Mouse (Mus musculus): ENCODE measurements around the gene Il10ra. TPM values are rescaled to one million over a fixed set of nuclear protein-coding genes. Genes with fewer than 3 reads are reported as not detected.

The Il10ra gene
- polyA plus RNA-seq, 1 experiment from 2014 or later, result 0.92 TPM

- Histone ChIP-seq H3K9ac (no peak overlapping the region), H3K27me3 (no peaks in the 10 kb centered on the region), H3K4me1 (no peaks in the 10 kb centered on the region), H3K36me3 (no peaks in the 10 kb centered on the region), H3K9me3 (no peaks in the 10 kb centered on the region), H3K4me2 (replicated peaks) (no peak overlapping the region), H3K4me3 (no peak overlapping the region), H3K27ac (no peak overlapping the region)
- WGBS, result 55% methylated on average over 4 of the region's 4 CpGs
- ATAC-seq (ENCODE audit: low FRiP score, low read depth), result no peak
These were observed 14.3 kb downstream of the Il10ra start for GRCm38 (mm10) chr9:45254605-45255004.

GRCm38 (mm10) chr9:45254021-45254420 is 14.9 kb downstream of the Il10ra start:
- no peak overlapping the region for H3K9ac ChIP-seq
- H3K27me3 ChIP-seq, result no peaks in the 10 kb centered on the region
- no peaks in the 10 kb centered on the region for H3K36me3 ChIP-seq
- no peak overlapping the region for H3K27ac ChIP-seq
- no peak overlapping the region for H3K4me2 ChIP-seq (replicated peaks)
- no peaks in the 10 kb centered on the region for H3K9me3 ChIP-seq
- ATAC-seq (ENCODE audit: low FRiP score, low read depth), result no peak
- H3K4me3 ChIP-seq, result no peak overlapping the region
- 27% methylated on average over 6 of the region's 6 CpGs for WGBS
- no peaks in the 10 kb centered on the region for H3K4me1 ChIP-seq

- H3K9ac ChIP-seq, result no peak overlapping the region
- 76% methylated on average over 6 of the region's 6 CpGs for WGBS
- no peaks in the 10 kb centered on the region for H3K9me3 ChIP-seq
- no peak for ATAC-seq (ENCODE audit: low FRiP score, low read depth)
- no peaks in the 10 kb centered on the region for H3K36me3 ChIP-seq
- H3K27ac ChIP-seq, result no peak overlapping the region
- no peaks in the 10 kb centered on the region for H3K27me3 ChIP-seq
- H3K4me2 ChIP-seq (replicated peaks), result no peak overlapping the region
- H3K4me1 ChIP-seq, result no peaks in the 10 kb centered on the region
- no peak overlapping the region for H3K4me3 ChIP-seq
These were observed 16.6 kb downstream of the Il10ra start for GRCm38 (mm10) chr9:45252395-45252794.

- H3K9me3 ChIP-seq, result no peaks in the 10 kb centered on the region
- H3K4me2 ChIP-seq (replicated peaks), result no peak overlapping the region
- H3K4me3 ChIP-seq, result no peak overlapping the region
- no peak overlapping the region for H3K27ac ChIP-seq
- no peaks in the 10 kb centered on the region for H3K4me1 ChIP-seq
- H3K27me3 ChIP-seq, result no peaks in the 10 kb centered on the region
- 56% methylated on average over 4 of the region's 4 CpGs for WGBS
- H3K9ac ChIP-seq, result no peak overlapping the region
- ATAC-seq (ENCODE audit: low FRiP score, low read depth), result no peak
- no peaks in the 10 kb centered on the region for H3K36me3 ChIP-seq
These were observed 17.0 kb downstream of the Il10ra start for GRCm38 (mm10) chr9:45251990-45252389.

GRCm38 (mm10) chr9:45251281-45251680 is 17.7 kb downstream of the Il10ra start:
- no peaks in the 10 kb centered on the region for H3K36me3 ChIP-seq
- 84% methylated on average over 3 of the region's 3 CpGs for WGBS
- ATAC-seq (ENCODE audit: low FRiP score, low read depth), result no peak
- H3K9ac ChIP-seq, result no peak overlapping the region
- no peak overlapping the region for H3K4me2 ChIP-seq (replicated peaks)
- H3K27me3 ChIP-seq, result no peaks in the 10 kb centered on the region
- no peaks in the 10 kb centered on the region for H3K9me3 ChIP-seq
- no peak overlapping the region for H3K27ac ChIP-seq
- H3K4me1 ChIP-seq, result no peaks in the 10 kb centered on the region
- H3K4me3 ChIP-seq, result no peak overlapping the region

- WGBS, result 87% methylated on average over 7 of the region's 7 CpGs
- H3K4me3 ChIP-seq, result no peak overlapping the region
These were observed 18.6 kb downstream of the Il10ra start for GRCm38 (mm10) chr9:45250306-45250705.

GRCm38 (mm10) chr9:45247536-45247935 is 21.4 kb downstream of the Il10ra start:
- Histone ChIP-seq H3K4me3 (no peak overlapping the region), H3K4me2 (replicated peaks) (no peak overlapping the region)

More at GRCm38 (mm10) chr9:45250306-45250705, 18.6 kb downstream of the Il10ra start:
- no peaks in the 10 kb centered on the region for H3K9me3 ChIP-seq
- no peak overlapping the region for H3K27ac ChIP-seq
- no peaks in the 10 kb centered on the region for H3K4me1 ChIP-seq
- H3K27me3 ChIP-seq, result no peaks in the 10 kb centered on the region
- no peak overlapping the region for H3K9ac ChIP-seq
- H3K36me3 ChIP-seq, result no peaks in the 10 kb centered on the region
- no peak overlapping the region for H3K4me2 ChIP-seq (replicated peaks)
- no peak for ATAC-seq (ENCODE audit: low FRiP score, low read depth)

GRCm38 (mm10) chr9:45246060-45246459 is 22.9 kb downstream of the Il10ra start:
- ATAC-seq (ENCODE audit: low FRiP score, low read depth), result no peak
- WGBS, result 84% methylated on average over 6 of the region's 6 CpGs

More at GRCm38 (mm10) chr9:45247536-45247935, 21.4 kb downstream of the Il10ra start:
- no peaks in the 10 kb centered on the region for H3K27me3 ChIP-seq
- H3K9me3 ChIP-seq, result no peaks in the 10 kb centered on the region
- no peaks in the 10 kb centered on the region for H3K4me1 ChIP-seq
- no peak for ATAC-seq (ENCODE audit: low FRiP score, low read depth)
- WGBS, result 70% methylated on average over 2 of the region's 2 CpGs
- H3K27ac ChIP-seq, result no peak overlapping the region
- no peak overlapping the region for H3K9ac ChIP-seq
- no peaks in the 10 kb centered on the region for H3K36me3 ChIP-seq

GRCm38 (mm10) chr9:45245432-45245831 is 23.5 kb downstream of the Il10ra start:
- 88% methylated on average over 1 of the region's 1 CpGs for WGBS
- Histone ChIP-seq H3K9me3 (no peaks in the 10 kb centered on the region), H3K27me3 (no peaks in the 10 kb centered on the region; the same call in 1 of the 2 replicates), H3K9ac (no peak overlapping the region), H3K4me1 (no peaks in the 10 kb centered on the region), H3K27ac (no peak overlapping the region), H3K4me2 (replicated peaks) (no peak overlapping the region), H3K4me3 (no peak overlapping the region), H3K36me3 (no peaks in the 10 kb centered on the region)
- no peak for ATAC-seq (ENCODE audit: low FRiP score, low read depth)

More at GRCm38 (mm10) chr9:45246060-45246459, 22.9 kb downstream of the Il10ra start:
- Histone ChIP-seq H3K36me3 (no peaks in the 10 kb centered on the region), H3K4me1 (no peaks in the 10 kb centered on the region), H3K9ac (no peak overlapping the region), H3K27ac (no peak overlapping the region), H3K9me3 (no peaks in the 10 kb centered on the region), H3K27me3 (no peaks in the 10 kb centered on the region; the same call in 1 of the 2 replicates), H3K4me2 (replicated peaks) (no peak overlapping the region), H3K4me3 (no peak overlapping the region)

GRCm38 (mm10) chr9:45241397-45241796 is 27.6 kb downstream of the Il10ra start:
- H3K27me3 ChIP-seq, result no peaks in the 10 kb centered on the region; the same call in 1 of the 2 replicates
- H3K9me3 ChIP-seq, result no peaks in the 10 kb centered on the region
- H3K9ac ChIP-seq, result no peak overlapping the region
- H3K4me1 ChIP-seq, result no peaks in the 10 kb centered on the region
- H3K4me3 ChIP-seq, result no peak overlapping the region
- no peaks in the 10 kb centered on the region for H3K36me3 ChIP-seq
- H3K27ac ChIP-seq, result no peak overlapping the region
- H3K4me2 ChIP-seq (replicated peaks), result no peak overlapping the region
- no peak for ATAC-seq (ENCODE audit: low FRiP score, low read depth)
- 80% methylated on average over 5 of the region's 5 CpGs for WGBS

- no peak for ATAC-seq (ENCODE audit: low FRiP score, low read depth)
- no peaks in the 10 kb centered on the region; the same call in 1 of the 2 replicates for H3K27me3 ChIP-seq
- H3K27ac ChIP-seq, result no peak overlapping the region
- WGBS, result 42% methylated on average over 7 of the region's 7 CpGs
- no peak overlapping the region for H3K9ac ChIP-seq
- H3K4me2 ChIP-seq (replicated peaks), result no peak overlapping the region
- H3K36me3 ChIP-seq, result no peaks in the 10 kb centered on the region
- H3K9me3 ChIP-seq, result no peaks in the 10 kb centered on the region
- no peaks in the 10 kb centered on the region for H3K4me1 ChIP-seq
- H3K4me3 ChIP-seq, result no peak overlapping the region
These were observed 32.2 kb downstream of the Il10ra start for GRCm38 (mm10) chr9:45236744-45237143.

- no peak overlapping the region for H3K4me2 ChIP-seq (replicated peaks)
- no peaks in the 10 kb centered on the region for H3K4me1 ChIP-seq
- H3K27ac ChIP-seq, result no peak overlapping the region
- H3K27me3 ChIP-seq, result no peaks in the 10 kb centered on the region
- H3K9ac ChIP-seq, result no peak overlapping the region
- 75% methylated on average over 6 of the region's 6 CpGs for WGBS
- H3K9me3 ChIP-seq, result no peaks in the 10 kb centered on the region
- H3K36me3 ChIP-seq, result no peaks in the 10 kb centered on the region
- no peak for ATAC-seq (ENCODE audit: low FRiP score, low read depth)
- H3K4me3 ChIP-seq, result no peak overlapping the region
These were observed 33.2 kb downstream of the Il10ra start for GRCm38 (mm10) chr9:45235668-45236227.

GRCm38 (mm10) chr9:45229359-45229758 is 39.6 kb downstream of the Il10ra start:
- H3K27me3 ChIP-seq, result no peaks in the 10 kb centered on the region
- no peak overlapping the region for H3K4me3 ChIP-seq
- H3K4me2 ChIP-seq (replicated peaks), result no peak overlapping the region
- no peaks in the 10 kb centered on the region for H3K9me3 ChIP-seq
- no peak overlapping the region for H3K27ac ChIP-seq
- ATAC-seq (ENCODE audit: low FRiP score, low read depth), result no peak
- H3K9ac ChIP-seq, result no peak overlapping the region
- no peaks in the 10 kb centered on the region for H3K36me3 ChIP-seq
- 65% methylated on average over 8 of the region's 8 CpGs for WGBS
- H3K4me1 ChIP-seq, result no peaks in the 10 kb centered on the region

Data from limb, embryonic 13.5 days (tissue).